Mouse (Mus musculus) forebrain, postnatal 0 days (tissue): ENCODE results near the gene Olfr905. TPM values are rescaled to one million over a fixed set of nuclear protein-coding genes. Genes with fewer than 3 reads are reported as not detected.

Experiments
- ATAC-seq: fragments of 200-750 bp; cut with Nextera tagmentation; 2 replicates; pipeline ENCODE4 v1.8.0; 2017; ENCODE audit warnings: mild to moderate bottlenecking, moderate library complexity
- DNase-seq: peaks from one replicate; pipeline ENCODE4 v3.0.0-alpha.2; 2015
- H3K27ac ChIP-seq: fragments of 300-500 bp; sonication (generic); 2 replicates; pipeline ENCODE4 v1.5.1; 2014; ENCODE audit warnings: low read depth, mild to moderate bottlenecking, antibody characterized with exemption, low read length, moderate library complexity, mixed read lengths
- H3K27me3 ChIP-seq: fragments of 300-500 bp; sonication (generic); 2 replicates; pipeline ENCODE4 v1.6.1; 2014; ENCODE audit warnings: mild to moderate bottlenecking, low read length, mixed read lengths; ENCODE audit not compliant: insufficient read depth
- H3K36me3 ChIP-seq: fragments of 300-500 bp; sonication (generic); 2 replicates; pipeline ENCODE4 v1.6.1; 2014; ENCODE audit warnings: mild to moderate bottlenecking, moderate library complexity; ENCODE audit not compliant: insufficient read depth
- H3K4me1 ChIP-seq: fragments of 300-500 bp; sonication (generic); 2 replicates; pipeline ENCODE4 v1.6.1; 2014; ENCODE audit warnings: antibody characterized with exemption; ENCODE audit not compliant: insufficient read depth
- H3K4me2 ChIP-seq: fragments of 300-500 bp; sonication (generic); 2 replicates; pipeline ENCODE4 v1.6.1; 2014; ENCODE audit warnings: low read depth, mild to moderate bottlenecking, moderate library complexity
- H3K4me3 ChIP-seq: fragments of 300-500 bp; sonication (generic); 2 replicates; pipeline ENCODE4 v1.5.1; 2014; ENCODE audit warnings: low read depth, low read length, mixed read lengths
- H3K9ac ChIP-seq: fragments of 300-500 bp; sonication (generic); 2 replicates; pipeline ENCODE4 v1.6.1; 2014; ENCODE audit warnings: mild to moderate bottlenecking
- H3K9me3 ChIP-seq: fragments of 300-500 bp; sonication (generic); 2 replicates; pipeline ENCODE4 v1.6.1; 2016; ENCODE audit warnings: low read length
- CTCF ChIP-seq: sonication (generic); IDR thresholded peaks from 2 replicates; pipeline ENCODE4 v1.5.1; 2016; ENCODE audit warnings: antibody characterized with exemption, control low read depth, low read depth
- WGBS: fragments of 180-500 bp; shearing (Covaris S2); extraction: QIAGEN DNeasy Blood & Tissue Kit; methylation state at CpG from one replicate; pipeline ENCODE4 v1.1.7; 2014; 5-methylcytosine and 5-hydroxymethylcytosine counted together
- polyA plus RNA-seq: library from polyadenylated mRNA; unstranded; fragments of >200 nt; fragmentation: Nextera tagmentation; extraction: Ambion mirVana; gene quantifications from 2 replicates; pipeline ENCODE4 v1.2.1, GENCODE M21; 2015
- total RNA-seq: library from RNA; depleted of rRNA; stranded (reverse); fragments of >200 nt; gene quantifications from 2 replicates; pipeline ENCODE4 v1.2.3, GENCODE M21; 2014; rRNA removed

Olfr905 gene
- total and polyA plus RNA-seq, 2 experiments from 2014 or later = not detected

- H3K27ac ChIP-seq = no peak within 1 kb of the TSS
- DNase-seq = no peak
- 87% methylated on average over 2 of the region's 2 CpGs for WGBS
These were observed 24.6 kb downstream of the Olfr905 start, which contains the start of gene Olfr907 for GRCm38 (mm10) chr9:38495501-38495900. Gene Olfr907, plus strand, starts transcription at chr9:38495801.

GRCm38 (mm10) chr9:38512353-38512752, 41.4 kb downstream of the Olfr905 start:
- WGBS = 68% methylated on average over 2 of the region's 2 CpGs
- no peaks in the 10 kb centered on the region for H3K27me3 ChIP-seq
- no peak for ATAC-seq

More at GRCm38 (mm10) chr9:38495501-38495900, 24.6 kb downstream of the Olfr905 start, which contains the start of gene Olfr907:
- Histone ChIP-seq H3K4me2 (no peak within 1 kb of the TSS), H3K36me3 (no peaks in the 10 kb centered on the region), H3K4me3 (no peak within 1 kb of the TSS), H3K9me3 (no peaks in the 10 kb centered on the region), H3K4me1 (no peaks in the 10 kb centered on the region), H3K27me3 (no peaks in the 10 kb centered on the region), H3K9ac (no peak within 1 kb of the TSS)
- no peak for ATAC-seq
- no peak for TF ChIP-seq CTCF

DNA sequence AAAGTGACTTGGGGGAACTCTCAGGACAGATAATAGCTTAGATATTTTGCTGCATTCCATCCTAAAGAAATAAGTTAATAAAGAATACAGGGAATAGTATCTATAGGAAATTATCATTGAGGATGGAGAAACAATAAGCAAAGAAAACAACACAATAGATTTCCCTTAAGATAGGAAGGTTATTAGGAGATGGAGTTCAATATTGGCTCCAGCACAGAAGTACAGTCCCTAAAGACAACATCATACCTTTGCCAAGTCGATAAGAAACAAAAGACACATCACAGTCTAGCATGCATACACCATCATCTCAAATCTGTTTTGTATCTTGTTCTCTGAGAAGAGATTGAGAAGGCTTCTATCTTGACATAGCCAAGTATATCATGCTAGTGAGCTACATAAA, 50.4 kb downstream of the Olfr905 start, which contains the start of gene Olfr911-ps1:
Olfr911-ps1 (plus strand) TSS at position 301 of the 400 bp plus-strand sequence.
- no peaks in the 10 kb centered on the region for H3K27me3 ChIP-seq
- no peaks in the 10 kb centered on the region for H3K4me1 ChIP-seq
- H3K4me2 ChIP-seq = no peak within 1 kb of the TSS
- DNase-seq = no peak
- no peak for TF ChIP-seq CTCF
- no peak within 1 kb of the TSS for H3K9ac ChIP-seq
- no peak within 1 kb of the TSS for H3K4me3 ChIP-seq
- no peaks in the 10 kb centered on the region for H3K9me3 ChIP-seq
- ATAC-seq = no peak
- WGBS = 88% methylated on average over 1 of the region's 1 CpGs
- H3K27ac ChIP-seq = no peak within 1 kb of the TSS
- no peaks in the 10 kb centered on the region for H3K36me3 ChIP-seq

More at GRCm38 (mm10) chr9:38512353-38512752, 41.4 kb downstream of the Olfr905 start:
- no peak overlapping the region for H3K9ac ChIP-seq
- TF ChIP-seq CTCF = no peak
- H3K4me1 ChIP-seq = no peaks in the 10 kb centered on the region
- DNase-seq = no peak
- no peaks in the 10 kb centered on the region for H3K9me3 ChIP-seq
- H3K36me3 ChIP-seq = no peaks in the 10 kb centered on the region
- no peak overlapping the region for H3K4me3 ChIP-seq
- H3K4me2 ChIP-seq = no peak overlapping the region
- H3K27ac ChIP-seq = no peak overlapping the region

Other genes with a start within 250 kb of the Olfr905 start
- not detected in 2 replicates for gene Olfr143, start 218.3 kb upstream of the Olfr905 start, total RNA-seq
- not detected in 2 replicates for gene Olfr143, start 218.3 kb upstream of the Olfr905 start, polyA plus RNA-seq
- gene Olfr895, start 203.3 kb upstream of the Olfr905 start, total RNA-seq = not detected in 2 replicates
- not detected in 2 replicates for gene Olfr895, start 203.3 kb upstream of the Olfr905 start, polyA plus RNA-seq
- not detected in 2 replicates for gene Olfr896-ps1, start 180.0 kb upstream of the Olfr905 start, total RNA-seq
- not detected in 2 replicates for gene Olfr896-ps1, start 180.0 kb upstream of the Olfr905 start, polyA plus RNA-seq
- gene Olfr25, start 142.0 kb upstream of the Olfr905 start, total RNA-seq = not detected in 2 replicates
- gene Olfr25, start 142.0 kb upstream of the Olfr905 start, polyA plus RNA-seq = not detected in 2 replicates
- not detected in 2 replicates for gene Olfr898, start 122.7 kb upstream of the Olfr905 start, total RNA-seq
- not detected in 2 replicates for gene Olfr898, start 122.7 kb upstream of the Olfr905 start, polyA plus RNA-seq
- gene Olfr250, start 104.2 kb upstream of the Olfr905 start, total RNA-seq = not detected in 2 replicates
- not detected in 2 replicates for gene Olfr250, start 104.2 kb upstream of the Olfr905 start, polyA plus RNA-seq
- gene Olfr251, start 94.0 kb upstream of the Olfr905 start, total RNA-seq = not detected in 2 replicates
- not detected in 2 replicates for gene Olfr251, start 94.0 kb upstream of the Olfr905 start, polyA plus RNA-seq
- gene Olfr147, start 69.4 kb upstream of the Olfr905 start, total RNA-seq = not detected in 2 replicates
- gene Olfr147, start 69.4 kb upstream of the Olfr905 start, polyA plus RNA-seq = not detected in 2 replicates
- not detected in 2 replicates for gene Olfr901, start 41.7 kb upstream of the Olfr905 start, total RNA-seq
- not detected in 2 replicates for gene Olfr901, start 41.7 kb upstream of the Olfr905 start, polyA plus RNA-seq
- not detected in 2 replicates for gene Olfr902, start 23.5 kb upstream of the Olfr905 start, total RNA-seq
- gene Olfr902, start 23.5 kb upstream of the Olfr905 start, polyA plus RNA-seq = not detected in 2 replicates
- gene Olfr904, start 8.0 kb upstream of the Olfr905 start, total RNA-seq = not detected in 2 replicates
- not detected in 2 replicates for gene Olfr904, start 8.0 kb upstream of the Olfr905 start, polyA plus RNA-seq
- not detected in 2 replicates for gene Olfr906, start 16.0 kb downstream of the Olfr905 start, total RNA-seq
- gene Olfr906, start 16.0 kb downstream of the Olfr905 start, polyA plus RNA-seq = not detected in 2 replicates
- not detected in 2 replicates for gene Olfr907, start 24.7 kb downstream of the Olfr905 start, total RNA-seq
- not detected in 2 replicates for gene Olfr907, start 24.7 kb downstream of the Olfr905 start, polyA plus RNA-seq
- not detected in 2 replicates for gene Olfr911-ps1, start 50.5 kb downstream of the Olfr905 start, total RNA-seq
- gene Olfr911-ps1, start 50.5 kb downstream of the Olfr905 start, polyA plus RNA-seq = not detected in 2 replicates
- not detected in 2 replicates for gene Olfr910, start 66.7 kb downstream of the Olfr905 start, total RNA-seq
- gene Olfr910, start 66.7 kb downstream of the Olfr905 start, polyA plus RNA-seq = not detected in 2 replicates
- not detected in 2 replicates for gene Olfr912, start 109.1 kb downstream of the Olfr905 start, total RNA-seq
- gene Olfr912, start 109.1 kb downstream of the Olfr905 start, polyA plus RNA-seq = not detected in 2 replicates
- not detected in 2 replicates for gene Olfr913, start 121.7 kb downstream of the Olfr905 start, total RNA-seq
- gene Olfr913, start 121.7 kb downstream of the Olfr905 start, polyA plus RNA-seq = not detected in 2 replicates
- gene Olfr914, start 134.0 kb downstream of the Olfr905 start, total RNA-seq = not detected in 2 replicates
- not detected in 2 replicates for gene Olfr914, start 134.0 kb downstream of the Olfr905 start, polyA plus RNA-seq
- gene Olfr916, start 188.8 kb downstream of the Olfr905 start, total RNA-seq = not detected in 2 replicates
- not detected in 2 replicates for gene Olfr916, start 188.8 kb downstream of the Olfr905 start, polyA plus RNA-seq
- gene Olfr917, start 194.7 kb downstream of the Olfr905 start, total RNA-seq = not detected in 2 replicates
- not detected in 2 replicates for gene Olfr917, start 194.7 kb downstream of the Olfr905 start, polyA plus RNA-seq
- not detected in 2 replicates for gene Olfr918, start 203.5 kb downstream of the Olfr905 start, total RNA-seq
- gene Olfr918, start 203.5 kb downstream of the Olfr905 start, polyA plus RNA-seq = not detected in 2 replicates
- not detected in 2 replicates for gene Olfr919, start 232.6 kb downstream of the Olfr905 start, total RNA-seq
- gene Olfr919, start 232.6 kb downstream of the Olfr905 start, polyA plus RNA-seq = not detected in 2 replicates
- gene Vwa5a, start 247.2 kb downstream of the Olfr905 start, total RNA-seq = 6.5 and 7.9 TPM in 2 replicates
- 5.0 and 5.5 TPM in 2 replicates for gene Vwa5a, start 247.2 kb downstream of the Olfr905 start, polyA plus RNA-seq